Mouse (Mus musculus) ES-Bruce4 (cell line): Measurements from ENCODE around the gene Folr1.

Experiments
- CTCF ChIP-seq: IDR thresholded peaks from one replicate; pipeline ENCODE4 v1.8.1; 2011; ENCODE audit warnings: low read depth, low read length
- EP300 ChIP-seq: IDR thresholded peaks from 2 replicates; pipeline ENCODE4 v1.6.1; 2011; ENCODE audit warnings: low read depth, low read length; ENCODE audit not compliant: insufficient read depth
- POLR2A ChIP-seq: IDR thresholded peaks from one replicate; pipeline ENCODE4 v1.8.1; 2011; ENCODE audit warnings: low read length; ENCODE audit not compliant: insufficient read depth

- TF ChIP-seq CTCF (no peak), POLR2A (no peak), EP300 (no peak)
Measured at GRCm38 (mm10) chr7:101832372-101832771, 38.2 kb downstream of the Folr1 start.
